Mouse (Mus musculus) layer of hippocampus, postnatal 25 days (tissue): ENCODE data around the gene Mfsd2a. TPM values are rescaled to one million over a fixed set of nuclear protein-coding genes. Genes with fewer than 3 reads are reported as not detected.
"Not testable (repeated sequence)": the region's sequence is repeated elsewhere in the genome, so short reads cannot be mapped to it uniquely, and the experiment has no call there.

ENCODE experiments used
- DNase-seq, 2 experiments: peaks; one replicate each; pipeline ENCODE4 v3.0.0; 2022; ENCODE audit warnings: mixed read lengths in 2 of 2, low spot score in 1 of 2; ENCODE audit errors: extremely low spot score in 1 of 2
- total RNA-seq, 2 experiments: library from RNA; stranded (reverse); gene quantifications; 2 replicates each; pipeline ENCODE4 v1.2.3; 2021

Mfsd2a gene
- total RNA-seq: 10 to 100 TPM; 37.9 to 54.8 TPM

DNA sequence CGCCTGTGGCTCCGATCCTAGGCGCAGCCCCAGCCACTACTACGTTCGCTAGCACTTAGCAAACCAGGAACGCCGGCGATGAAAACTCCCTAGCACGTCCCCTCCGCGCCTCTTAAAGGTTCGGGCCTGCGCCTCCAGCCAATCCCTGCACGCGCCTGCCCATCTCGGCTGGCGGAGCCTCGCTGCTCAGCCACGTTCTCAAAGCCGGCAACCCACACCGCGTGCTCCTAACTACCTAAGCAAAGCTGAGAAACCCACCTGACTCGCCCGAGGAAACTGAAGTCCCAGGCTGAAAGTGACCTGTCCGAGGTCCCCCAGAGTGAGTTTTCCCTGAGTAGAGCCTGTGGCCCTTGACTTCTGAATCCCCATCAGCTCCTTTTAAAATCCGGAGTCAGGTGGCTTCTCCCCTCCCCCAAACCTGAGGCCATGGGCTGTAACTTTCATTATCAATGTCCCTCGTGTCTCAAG is at the start of gene Mfsd2a:
Gene Mfsd2a, minus strand, starts transcription at position 89 of the 468 bp plus-strand sequence.
- DNase-seq: peak; percentile 44 to 69

DNA sequence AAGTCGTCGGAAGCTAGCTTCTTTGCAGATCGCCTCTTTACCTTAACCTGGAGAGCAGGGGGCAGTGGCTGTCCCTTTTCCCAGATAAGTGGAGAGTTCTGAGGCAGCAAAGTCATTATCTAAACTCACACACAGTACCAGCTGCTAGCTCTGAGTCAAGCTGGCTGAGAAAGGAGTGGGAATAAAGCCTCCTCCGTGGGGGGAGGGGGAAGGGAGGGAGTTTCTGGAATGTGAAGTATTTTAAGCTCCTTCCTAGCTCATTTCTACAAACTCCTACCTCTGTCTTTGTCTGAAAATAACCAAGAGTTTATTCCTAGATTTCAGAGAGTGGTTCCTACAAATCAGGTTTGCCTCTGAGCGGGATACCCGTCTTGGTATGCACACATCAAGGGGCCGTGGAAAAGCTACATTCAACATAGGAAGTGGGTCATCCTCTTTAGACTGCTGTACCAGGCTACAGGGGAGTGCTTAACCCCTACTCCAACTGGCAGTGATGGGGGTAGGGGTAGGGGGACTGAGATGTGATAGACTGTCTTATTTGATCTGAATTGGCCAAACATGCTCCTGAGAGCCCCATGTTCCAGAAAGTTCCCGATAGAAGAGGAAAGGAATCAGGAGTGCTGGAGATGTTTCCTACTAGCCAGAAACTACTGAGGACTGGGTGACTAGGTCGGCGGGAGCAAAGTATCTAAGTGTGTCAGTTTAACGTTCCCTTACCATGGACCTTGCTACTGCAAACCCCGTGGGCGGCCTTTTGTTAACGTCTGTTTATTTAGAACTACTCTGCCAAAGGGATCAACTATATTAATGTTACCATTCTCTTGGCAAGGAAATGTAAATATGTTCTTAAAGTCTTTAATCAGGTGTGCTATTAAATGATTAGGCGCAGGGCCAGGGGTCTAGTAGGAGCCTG is 44.3 kb upstream of the Mfsd2a start:
- peak in 1 of 2 experiments; percentile 48 for DNase-seq

DNA sequence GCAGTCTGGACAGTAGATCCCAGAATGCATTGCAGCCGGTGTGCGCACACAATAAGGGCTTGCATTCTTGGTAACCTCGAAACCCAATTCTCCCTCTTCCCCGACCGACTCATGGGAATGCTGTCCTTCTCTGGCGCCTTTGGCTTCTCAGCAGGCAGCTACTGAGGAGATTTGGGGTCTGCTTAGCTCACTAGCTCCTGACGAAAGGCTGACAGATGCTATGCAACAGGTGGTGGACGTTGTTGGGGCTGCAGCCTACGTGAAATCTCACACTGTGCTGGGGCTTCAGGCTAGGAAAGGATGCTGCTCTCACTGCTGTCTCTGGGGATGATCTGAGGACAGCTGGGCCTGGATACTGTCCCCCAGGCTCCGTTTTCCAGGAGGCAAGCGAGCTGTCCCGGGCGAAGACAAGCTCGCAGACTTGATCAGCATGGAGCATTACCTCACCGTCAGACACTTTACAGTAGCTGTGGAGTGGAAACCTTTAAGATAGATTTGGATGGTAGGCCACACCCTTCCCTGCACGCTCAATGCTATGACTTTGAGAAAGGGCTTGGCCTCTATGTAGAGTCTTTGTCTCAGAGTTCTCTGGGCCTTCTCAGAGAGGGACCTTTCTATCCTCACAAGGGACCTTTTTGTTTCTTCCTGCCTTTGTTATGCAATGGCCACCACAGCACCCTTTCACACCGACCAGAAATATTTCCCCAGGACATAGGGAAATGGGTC is 39.8 kb upstream of the Mfsd2a start:
- no peak for DNase-seq

DNA sequence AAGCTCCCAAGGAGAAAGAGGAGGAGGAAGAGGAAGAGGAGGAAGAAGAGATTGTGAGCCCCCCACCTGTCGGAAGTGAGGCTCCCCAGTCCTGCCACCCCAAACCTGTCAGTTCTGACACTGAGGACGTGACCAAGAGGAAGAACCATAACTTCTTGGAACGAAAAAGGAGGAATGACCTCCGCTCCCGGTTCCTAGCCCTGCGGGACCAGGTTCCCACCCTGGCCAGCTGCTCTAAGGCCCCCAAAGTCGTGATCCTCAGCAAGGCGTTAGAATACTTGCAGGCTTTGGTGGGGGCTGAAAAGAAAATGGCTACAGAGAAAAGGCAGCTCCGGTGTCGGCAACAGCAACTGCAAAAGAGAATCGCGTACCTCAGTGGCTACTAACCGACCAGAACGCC is 39.1 kb upstream of the Mfsd2a start:
- no peak for DNase-seq

DNA sequence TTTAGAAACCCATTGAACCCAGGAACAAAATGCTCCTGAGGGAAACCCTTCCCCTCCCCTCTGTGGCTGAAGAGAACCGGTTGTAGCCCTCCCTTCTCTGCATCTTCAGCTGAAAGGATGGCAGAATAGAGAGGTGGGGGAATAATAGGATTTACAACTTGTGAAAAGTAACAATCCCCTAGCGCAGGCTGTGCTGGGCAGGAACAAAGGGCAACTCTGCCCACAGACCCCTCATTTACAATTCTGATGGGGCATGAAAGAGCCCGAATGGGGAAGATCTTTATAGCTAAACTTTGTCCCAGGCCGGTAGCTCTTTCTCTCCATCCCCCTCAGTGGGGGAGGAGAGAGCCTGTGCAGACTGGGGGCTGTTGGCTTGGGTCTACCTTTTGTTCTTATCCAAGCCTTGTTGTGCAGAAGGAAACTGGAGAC is 38.3 kb upstream of the Mfsd2a start:
- no peak for DNase-seq

DNA sequence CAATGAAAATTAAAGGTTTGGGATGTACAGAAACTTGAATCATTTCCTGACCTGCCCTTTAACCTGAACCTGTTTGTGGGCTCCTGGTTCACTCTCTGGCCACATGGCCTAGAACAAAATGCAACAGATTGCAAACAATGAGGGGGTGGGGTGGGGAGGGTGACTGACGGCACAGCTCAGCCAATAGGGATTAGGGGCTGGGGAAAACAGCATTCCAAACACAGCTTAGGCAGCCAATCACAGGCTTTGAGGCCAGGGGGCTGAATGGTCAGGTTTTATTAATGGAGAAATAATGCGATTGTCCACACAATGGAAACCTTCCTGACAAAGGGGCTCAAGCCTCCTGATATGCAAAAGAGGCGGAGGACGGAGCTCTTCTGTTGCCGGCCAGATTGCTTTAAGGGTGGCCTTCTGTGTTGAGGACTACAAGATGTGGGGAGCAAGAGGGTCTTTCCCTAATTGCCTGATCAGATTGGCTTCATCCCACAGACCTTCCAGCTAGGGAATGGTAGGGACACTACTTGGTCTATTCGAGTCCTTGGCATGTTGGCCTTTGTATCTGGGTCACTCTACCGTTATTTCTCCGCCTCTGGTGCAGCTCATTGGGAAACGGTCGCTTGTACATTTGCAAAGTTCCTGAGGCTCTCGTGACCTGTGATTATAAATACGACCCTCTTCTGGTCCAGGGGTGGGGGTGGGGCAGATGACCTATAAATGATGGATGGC is 37.7 kb upstream of the Mfsd2a start:
- no peak for DNase-seq

DNA sequence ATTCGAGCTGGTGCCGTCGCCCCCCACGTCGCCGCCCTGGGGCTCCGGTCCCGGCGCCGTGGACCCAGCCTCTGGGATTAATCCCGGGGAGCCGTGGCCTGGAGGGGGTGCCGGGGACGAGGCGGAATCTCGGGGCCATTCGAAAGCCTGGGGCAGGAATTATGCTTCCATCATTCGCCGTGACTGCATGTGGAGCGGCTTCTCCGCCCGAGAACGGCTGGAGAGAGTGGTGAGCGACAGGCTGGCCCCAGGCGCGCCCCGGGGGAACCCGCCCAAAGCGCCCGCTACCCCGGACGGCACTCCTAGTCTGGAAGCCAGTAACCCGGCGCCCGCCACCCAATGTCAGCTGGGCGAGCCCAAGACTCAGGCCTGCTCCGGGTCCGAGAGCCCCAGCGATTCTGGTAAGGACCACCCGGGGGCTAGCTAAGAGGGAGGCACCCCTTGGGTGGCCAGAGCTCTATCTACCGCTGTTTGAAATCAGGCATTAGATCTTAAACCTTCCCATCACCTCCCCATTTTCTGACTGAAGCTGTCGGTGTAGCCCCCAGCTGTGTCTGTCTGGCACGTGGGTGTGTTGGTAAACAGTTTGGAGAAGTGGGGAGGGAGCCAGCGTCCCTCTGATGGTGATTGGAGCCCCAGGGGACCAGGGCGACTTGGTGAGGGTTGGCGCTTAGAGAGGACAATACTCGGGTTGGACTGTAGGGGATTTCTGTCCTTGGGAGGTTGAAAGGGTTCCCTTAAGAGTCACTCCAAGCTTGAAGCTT is 35.8 kb upstream of the Mfsd2a start:
- peak; percentile 33 to 40 for DNase-seq

DNA sequence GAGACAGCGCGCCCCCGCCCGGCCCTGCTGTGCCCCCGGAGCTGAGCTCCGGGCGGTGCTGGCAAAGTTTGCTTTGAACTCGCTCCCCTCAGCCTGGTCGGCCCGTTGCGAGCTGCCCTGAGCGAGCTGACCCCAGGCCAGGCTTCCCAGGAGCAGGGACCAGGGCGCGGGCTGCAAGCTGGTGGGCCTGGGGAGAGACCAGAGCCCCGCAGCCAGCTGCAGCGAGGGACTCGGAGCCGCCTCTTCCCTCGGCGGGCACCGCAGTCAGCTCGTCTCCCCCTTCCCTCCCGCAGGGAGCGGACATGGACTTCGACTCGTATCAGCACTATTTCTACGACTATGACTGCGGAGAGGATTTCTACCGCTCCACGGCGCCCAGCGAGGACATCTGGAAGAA is 35.2 kb upstream of the Mfsd2a start:
- DNase-seq: no peak

DNA sequence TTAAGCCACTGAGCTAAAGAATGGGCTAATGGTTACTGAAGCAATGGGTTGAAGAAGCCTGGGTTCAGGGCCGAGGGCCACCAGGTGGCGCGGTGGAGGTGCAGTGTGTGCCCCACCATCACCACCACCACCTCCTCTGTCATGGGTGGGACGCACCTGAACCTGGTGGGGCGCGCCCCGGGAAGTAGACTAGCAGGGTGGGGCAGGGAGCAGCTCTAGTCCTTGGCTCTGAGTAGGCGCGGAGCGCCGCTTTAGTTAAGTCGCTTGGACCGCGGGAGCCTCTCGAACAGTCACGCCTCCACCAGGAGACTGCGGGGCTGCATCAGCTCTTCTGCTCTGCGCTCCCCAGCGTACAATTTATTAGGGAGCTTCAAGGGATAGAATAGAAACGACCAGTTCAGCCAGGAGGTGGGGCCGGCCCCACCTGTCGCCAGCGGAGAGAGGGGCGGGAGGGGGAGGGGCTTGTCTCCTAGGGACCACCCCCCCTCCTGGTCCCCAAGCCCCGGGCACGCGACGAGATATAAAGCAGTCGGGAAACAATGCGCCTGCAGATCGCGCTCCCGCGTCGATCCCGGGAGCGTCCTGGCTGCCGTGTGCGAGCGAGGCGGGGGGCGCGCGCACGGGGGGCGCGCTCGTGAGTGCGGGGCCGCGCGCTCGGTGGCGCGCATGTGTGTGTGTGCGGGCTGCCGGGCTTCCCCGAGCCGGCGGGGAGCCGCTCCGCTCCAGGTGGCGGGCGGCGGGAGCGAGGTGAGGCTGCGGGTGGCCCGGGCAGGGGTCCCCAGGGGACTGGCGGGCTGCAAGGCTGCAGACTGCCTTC is 34.6 kb upstream of the Mfsd2a start, which contains the start of gene Mycl:
Gene Mycl, plus strand, starts transcription at position 249 of the 817 bp plus-strand sequence.
- DNase-seq: peak; percentile 86 to 91

DNA sequence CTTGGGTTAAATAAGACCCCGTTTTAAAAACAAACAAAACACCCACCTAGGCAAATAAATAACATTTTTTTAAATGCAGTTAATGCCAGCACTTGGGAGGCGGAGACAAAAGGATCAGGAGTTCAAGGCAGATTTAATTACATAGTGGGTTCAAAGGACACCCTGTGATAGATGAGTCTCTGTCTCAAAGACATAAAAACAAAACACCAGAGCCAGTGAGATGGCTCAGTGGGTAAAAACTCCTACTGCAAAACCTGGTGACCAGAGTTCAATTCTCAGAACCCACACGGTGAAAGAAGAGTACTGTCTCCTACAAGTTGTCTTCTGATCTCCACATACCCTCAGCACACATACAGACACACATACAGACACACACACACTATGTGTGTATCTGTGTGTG is 31.3 kb upstream of the Mfsd2a start:
- no peak for DNase-seq

DNA sequence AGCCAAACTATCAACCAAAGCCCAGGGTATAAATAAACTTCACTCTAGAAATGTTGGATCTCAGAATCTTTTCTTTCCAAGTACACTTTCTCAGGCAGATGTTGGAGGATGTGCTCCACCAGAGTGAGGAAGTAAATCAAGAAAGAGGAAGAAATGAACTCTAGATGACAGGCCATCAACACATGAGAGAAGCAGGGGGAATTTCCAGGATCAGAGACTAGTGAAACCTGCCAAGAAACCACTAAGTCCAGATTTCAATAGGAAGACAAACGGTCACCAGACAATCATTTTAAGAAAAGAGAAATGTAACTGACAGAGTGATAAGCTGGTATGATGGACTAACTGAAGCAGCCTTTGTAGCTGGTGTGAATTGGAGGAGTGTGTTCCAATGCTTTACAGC is 30.2 kb upstream of the Mfsd2a start:
- DNase-seq: no peak

DNA sequence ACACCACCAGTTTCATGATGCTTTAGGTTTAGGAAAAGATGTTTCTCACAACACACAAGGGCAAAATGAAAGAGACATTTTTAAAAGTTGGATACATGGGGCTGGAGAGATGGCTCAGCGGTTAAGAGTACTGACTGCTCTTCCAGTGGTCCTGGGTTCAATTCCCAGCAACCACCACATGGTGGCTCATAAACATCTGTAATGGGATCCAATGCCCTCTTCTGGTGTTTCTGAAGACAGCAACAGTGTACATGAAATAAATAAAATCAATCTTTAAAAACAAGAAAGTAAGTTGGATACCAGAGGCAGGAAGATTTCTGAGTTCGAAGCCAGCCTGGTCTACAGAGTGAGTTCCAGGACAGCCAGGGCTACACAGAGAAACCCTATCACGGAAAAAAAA is 27.0 kb upstream of the Mfsd2a start:
- not testable (repeated sequence) for DNase-seq

DNA sequence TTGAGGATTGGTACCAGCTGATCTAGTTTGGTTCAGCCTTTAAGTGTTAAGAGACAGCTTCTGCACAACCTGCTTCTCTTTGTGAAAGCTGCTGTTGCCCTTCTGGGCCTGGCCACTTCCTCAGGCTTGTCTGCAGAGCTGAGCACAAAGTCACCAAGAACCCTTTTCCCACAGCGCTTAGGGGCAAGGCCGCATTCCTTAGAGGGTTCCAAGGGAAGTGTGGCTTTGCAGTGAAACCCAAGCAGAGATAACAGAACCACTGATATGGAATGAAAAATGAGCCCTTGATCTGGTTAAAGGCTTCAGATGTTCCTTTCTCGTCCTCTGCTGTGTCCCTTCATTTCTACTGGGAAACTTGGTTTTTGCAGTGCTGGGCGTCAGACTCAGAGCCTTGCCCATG is 26.4 kb upstream of the Mfsd2a start:
- no peak for DNase-seq

DNA sequence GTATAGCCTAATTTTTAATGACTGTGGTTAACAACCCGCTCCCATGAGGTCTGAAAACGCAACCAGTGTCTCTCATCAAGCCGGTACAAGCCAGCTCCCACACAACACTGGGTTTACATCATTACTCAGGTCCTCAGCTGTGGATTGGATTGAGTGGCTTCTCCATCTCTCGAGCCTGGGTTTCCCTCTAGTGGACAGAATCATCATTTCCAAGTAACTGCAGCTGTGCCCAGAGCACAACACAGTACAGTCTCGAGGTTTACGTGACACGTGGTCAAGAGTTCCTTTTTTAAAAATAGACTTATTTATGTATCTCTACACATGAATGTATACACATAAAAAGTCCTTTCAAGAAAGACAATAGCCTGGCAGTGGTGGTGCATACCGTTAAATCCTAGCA is 24.1 kb upstream of the Mfsd2a start:
- peak in 1 of 2 experiments; percentile 51 for DNase-seq

DNA sequence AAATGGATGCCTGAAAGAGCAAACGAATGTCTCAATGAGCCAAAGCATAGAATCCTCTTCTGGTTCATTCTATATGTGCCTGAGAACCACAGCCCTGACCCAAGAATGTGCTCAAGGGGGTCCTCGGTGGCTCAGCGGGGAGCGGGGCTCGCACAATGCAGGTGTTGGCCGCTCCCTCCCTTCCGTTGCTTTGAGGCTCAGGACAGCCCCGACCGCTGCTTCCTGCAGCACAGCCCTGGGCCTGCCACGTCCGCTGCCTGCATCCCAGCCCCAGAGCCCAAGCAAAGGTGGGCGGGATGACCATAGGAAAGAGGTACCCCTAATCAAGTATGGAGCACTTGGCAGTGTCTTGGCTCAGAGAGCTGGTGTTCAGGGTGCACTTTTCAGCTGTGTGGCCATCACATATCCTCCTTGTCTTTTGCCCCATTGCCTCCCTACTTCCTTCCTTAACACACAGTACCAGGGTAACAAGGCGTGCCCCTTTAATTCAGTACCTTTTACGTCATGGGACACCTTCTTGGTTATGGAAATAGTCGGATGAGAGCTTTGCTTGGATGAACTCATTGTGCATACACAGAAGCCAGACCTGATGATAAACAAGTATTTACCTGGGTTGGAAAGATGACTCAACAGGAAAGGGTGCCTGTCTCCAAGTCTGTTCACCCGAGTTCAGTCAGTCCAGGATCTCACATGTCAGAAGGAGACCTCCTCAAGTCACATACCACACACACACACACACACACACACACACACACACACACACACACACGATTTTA is 22.7 kb upstream of the Mfsd2a start:
- DNase-seq: no peak

DNA sequence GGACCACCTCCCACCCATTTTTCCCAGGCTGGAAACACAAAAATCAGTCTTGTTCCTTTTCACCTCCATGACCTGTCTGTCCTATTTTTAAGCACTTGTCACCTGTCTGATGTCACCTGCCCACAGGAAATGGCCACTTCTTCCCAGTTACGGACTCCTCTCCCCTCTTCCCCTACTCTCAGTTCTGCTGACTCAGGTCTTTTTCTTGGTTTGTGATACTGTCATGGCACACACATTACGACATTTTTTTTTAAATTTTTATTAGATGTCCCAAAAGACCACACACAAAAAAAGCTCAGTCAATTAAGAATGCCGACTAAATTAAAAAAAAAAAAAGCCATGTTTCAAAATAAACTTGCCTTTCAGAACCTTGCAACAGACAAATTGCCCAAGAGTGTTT is 21.5 kb upstream of the Mfsd2a start:
- no peak for DNase-seq

DNA sequence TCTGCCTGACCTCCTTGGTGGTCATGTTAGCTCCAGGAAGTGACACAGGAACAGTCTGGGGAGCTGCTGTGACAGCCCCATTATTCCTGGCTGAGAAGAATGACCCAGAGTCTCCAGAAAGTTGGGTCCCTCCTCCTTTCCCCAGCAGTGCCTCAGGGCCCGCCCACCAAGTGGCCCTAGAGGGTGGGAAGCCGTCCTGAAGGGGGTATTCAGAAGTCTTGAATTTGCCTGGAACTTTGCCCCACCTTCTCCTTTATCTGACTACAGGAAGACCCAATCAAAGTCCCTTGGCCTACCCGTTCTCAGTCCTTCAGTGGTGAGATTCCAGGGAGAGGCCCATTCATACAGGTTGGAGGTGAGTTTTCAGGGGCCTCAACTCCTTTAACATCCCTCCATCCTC is 20.9 kb upstream of the Mfsd2a start:
- no peak for DNase-seq

DNA sequence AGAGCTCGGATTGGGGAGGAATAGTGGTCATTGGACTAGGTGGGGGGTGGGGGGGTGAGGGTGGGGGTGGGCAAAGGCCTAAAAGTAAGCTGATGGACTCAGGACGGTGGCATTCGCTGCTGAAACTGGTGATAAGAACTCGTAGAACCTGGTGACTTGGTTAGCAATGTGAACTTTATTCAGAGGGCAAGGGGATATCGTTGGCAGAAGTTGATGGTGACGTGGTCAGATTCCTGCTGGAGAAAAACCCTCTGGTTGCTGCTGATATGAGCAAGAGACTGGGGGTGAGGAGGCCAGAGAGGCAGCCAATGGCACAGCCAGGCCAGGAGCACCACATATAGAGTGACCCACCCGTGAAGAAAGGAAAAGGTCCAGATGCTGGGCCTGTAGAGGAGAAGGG is 20.2 kb upstream of the Mfsd2a start:
- no peak for DNase-seq
